Mouse (Mus musculus): ENCODE results near the gene Rxra.

- TF ChIP-seq CTCF (conservative IDR thresholded peaks at IDR 0.05; ENCODE audit: insufficient read depth, insufficient read length, low read depth, low read length), result no peak
- TF ChIP-seq POLR2A (IDR thresholded peaks at IDR 0.05; ENCODE audit: low read depth, low read length), result no peak
These were observed 3.4 kb downstream of the Rxra start for GRCm38 (mm10) chr2:27679621-27680025.

All from kidney, adult 2 months (tissue).